Mouse (Mus musculus) E14TG2a.4 (cell line): ENCODE data around the gene Rin3.

Experiments
- H3K27me3 ChIP-seq: 2 replicates; pipeline ENCODE4 v1.6.1; 2014; ENCODE audit warnings: low read length, control low read depth; ENCODE audit not compliant: insufficient read depth
- H3K36me3 ChIP-seq: 2 replicates; pipeline ENCODE4 v1.6.1; 2014; ENCODE audit warnings: low read length, control low read depth; ENCODE audit not compliant: insufficient read depth
- H3K4me1 ChIP-seq: replicated peaks from 2 replicates; pipeline ENCODE4 v1.6.1; 2014; ENCODE audit warnings: low read depth, low read length, control low read depth
- H3K4me3 ChIP-seq: replicated peaks from 2 replicates; pipeline ENCODE4 v1.5.1; 2014; ENCODE audit warnings: mild to moderate bottlenecking, low read length
- H3K9me3 ChIP-seq: 2 replicates; pipeline ENCODE4 v1.6.1; 2014; ENCODE audit warnings: low read length, control low read depth
- CTCF ChIP-seq: conservative IDR thresholded peaks from 2 replicates; pipeline ENCODE4 v1.5.1; 2014; ENCODE audit warnings: low read length
- NANOG ChIP-seq: IDR thresholded peaks from 2 replicates; pipeline ENCODE4 v1.6.1; 2014; ENCODE audit warnings: borderline replicate concordance, low read length, mixed read lengths
- POU5F1 ChIP-seq: IDR thresholded peaks from 2 replicates; pipeline ENCODE4 v1.6.1; 2014; ENCODE audit warnings: low read length, borderline replicate concordance

The Rin3 gene

DNA sequence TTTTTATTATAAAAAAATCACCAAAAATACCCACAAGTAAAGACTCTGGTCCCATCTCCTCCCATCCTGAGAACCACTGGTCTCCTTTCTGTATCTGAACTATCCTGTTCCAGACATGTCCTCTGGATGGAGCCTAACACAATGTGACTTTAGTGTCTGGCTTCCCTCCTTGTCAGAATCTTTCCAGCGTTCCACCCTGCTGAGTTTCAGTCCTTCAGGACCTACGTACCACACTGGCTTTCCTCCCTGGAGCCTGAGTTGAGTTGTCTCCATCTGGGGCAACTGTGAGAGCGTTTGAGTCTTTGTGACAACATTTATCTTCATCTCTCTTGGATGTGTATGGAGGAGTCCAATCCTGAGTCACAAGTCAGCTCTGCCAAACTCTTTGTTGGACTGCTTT is 30.9 kb upstream of the Rin3 start:
- H3K27me3 ChIP-seq: peaks cover 4% of the 10 kb centered on the region; the same call in 1 of the 2 replicates
- TF ChIP-seq NANOG (no peak), POU5F1 (no peak), CTCF (no peak)
- peaks cover 13% of the 10 kb centered on the region for H3K4me1 ChIP-seq
- H3K4me3 ChIP-seq: no peak overlapping the region
- no peaks in the 10 kb centered on the region for H3K36me3 ChIP-seq
- peaks cover 16% of the 10 kb centered on the region for H3K9me3 ChIP-seq

- TF ChIP-seq POU5F1 (no peak), NANOG (no peak), CTCF (no peak)
- Histone ChIP-seq H3K9me3 (peaks cover 16% of the 10 kb centered on the region), H3K36me3 (no peaks in the 10 kb centered on the region), H3K4me3 (no peak overlapping the region), H3K27me3 (no peaks in the 10 kb centered on the region), H3K4me1 (peaks cover 13% of the 10 kb centered on the region)
These were observed 30.3 kb upstream of the Rin3 start for GRCm38 (mm10) chr12:102252525-102252924.

- peaks cover 13% of the 10 kb centered on the region for H3K4me1 ChIP-seq
- no peaks in the 10 kb centered on the region for H3K27me3 ChIP-seq
- no peak for TF ChIP-seq CTCF
- TF ChIP-seq NANOG: no peak
- TF ChIP-seq POU5F1: no peak
- H3K4me3 ChIP-seq: no peak overlapping the region
- H3K36me3 ChIP-seq: no peaks in the 10 kb centered on the region
- H3K9me3 ChIP-seq: peaks cover 16% of the 10 kb centered on the region
These were observed 27.8 kb upstream of the Rin3 start for GRCm38 (mm10) chr12:102255012-102255411.

- Histone ChIP-seq H3K27me3 (no peaks in the 10 kb centered on the region), H3K36me3 (no peaks in the 10 kb centered on the region), H3K4me1 (peaks cover 31% of the 10 kb centered on the region), H3K4me3 (no peak overlapping the region), H3K9me3 (peaks cover 7% of the 10 kb centered on the region; the same call in 1 of the 2 replicates)
- TF ChIP-seq CTCF (no peak), NANOG (no peak), POU5F1 (no peak)
These were observed 24.2 kb upstream of the Rin3 start for GRCm38 (mm10) chr12:102258522-102259112.

GRCm38 (mm10) chr12:102261933-102262396 is 20.9 kb upstream of the Rin3 start:
- TF ChIP-seq NANOG: no peak
- no peak for TF ChIP-seq POU5F1
- Histone ChIP-seq H3K9me3 (no peaks in the 10 kb centered on the region), H3K27me3 (no peaks in the 10 kb centered on the region), H3K4me1 (peaks cover 18% of the 10 kb centered on the region), H3K36me3 (no peaks in the 10 kb centered on the region), H3K4me3 (no peak overlapping the region)

GRCm38 (mm10) chr12:102262809-102263208 is 20.0 kb upstream of the Rin3 start:
- Histone ChIP-seq H3K4me3 (no peak overlapping the region), H3K27me3 (no peaks in the 10 kb centered on the region), H3K4me1 (peaks cover 18% of the 10 kb centered on the region), H3K9me3 (no peaks in the 10 kb centered on the region), H3K36me3 (no peaks in the 10 kb centered on the region)
- no peak for TF ChIP-seq NANOG

- Histone ChIP-seq H3K4me3 (no peak overlapping the region), H3K4me1 (peaks cover 18% of the 10 kb centered on the region), H3K9me3 (no peaks in the 10 kb centered on the region), H3K36me3 (no peaks in the 10 kb centered on the region), H3K27me3 (no peaks in the 10 kb centered on the region)
- TF ChIP-seq CTCF (no peak), NANOG (no peak), POU5F1 (no peak)
These were observed 19.6 kb upstream of the Rin3 start for GRCm38 (mm10) chr12:102263249-102263648.

DNA sequence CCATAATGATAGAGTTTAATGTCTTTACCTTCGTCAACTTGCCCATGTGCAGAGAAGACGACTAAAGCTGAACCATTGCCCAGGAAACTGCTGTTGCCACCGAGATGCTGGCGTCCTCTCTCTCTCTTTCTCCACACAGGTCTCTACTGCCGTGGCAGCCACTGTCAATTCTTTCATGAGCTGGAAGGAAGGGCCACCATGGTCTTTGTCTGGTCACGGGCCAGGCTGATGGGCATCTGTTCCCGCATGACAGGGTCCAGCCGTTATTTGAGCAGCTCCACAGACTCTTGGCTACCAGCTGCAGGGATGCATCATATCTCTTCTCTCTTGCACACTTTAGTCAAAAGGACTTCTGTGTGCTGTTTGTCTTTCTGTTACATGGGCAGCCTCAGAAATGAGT is 16.4 kb upstream of the Rin3 start:
- TF ChIP-seq CTCF (no peak), POU5F1 (no peak), NANOG (no peak)
- Histone ChIP-seq H3K4me3 (no peak overlapping the region), H3K27me3 (0 out of 2 replicates have a peak, but pooled peaks cover 5% of the 10 kb centered on the region)

GRCm38 (mm10) chr12:102269144-102269543 is 13.7 kb upstream of the Rin3 start:
- Histone ChIP-seq H3K4me3 (no peak overlapping the region), H3K36me3 (no peaks in the 10 kb centered on the region)
- TF ChIP-seq CTCF (no peak), POU5F1 (no peak), NANOG (no peak)

More for the DNA sequence above, 16.4 kb upstream of the Rin3 start:
- Histone ChIP-seq H3K4me1 (peaks cover 10% of the 10 kb centered on the region), H3K36me3 (no peaks in the 10 kb centered on the region), H3K9me3 (no peaks in the 10 kb centered on the region)

More at GRCm38 (mm10) chr12:102269144-102269543, 13.7 kb upstream of the Rin3 start:
- Histone ChIP-seq H3K4me1 (no peaks in the 10 kb centered on the region), H3K9me3 (no peaks in the 10 kb centered on the region), H3K27me3 (peaks cover 7% of the 10 kb centered on the region; the same call in 1 of the 2 replicates)
